Mouse (Mus musculus): Measurements from ENCODE around the gene Dnah9.

Dnah9 gene

GRCm38 (mm10) chr11:66167801-66168651, at the start of gene Dnah9:
Gene Dnah9 (minus strand): TSS chr11:66168551.
- DNase-seq: peak; percentile 54 to 61

GRCm38 (mm10) chr11:66188627-66189287, 20.4 kb upstream of the Dnah9 start:
- DNase-seq: peak; percentile 10 to 14

DNA sequence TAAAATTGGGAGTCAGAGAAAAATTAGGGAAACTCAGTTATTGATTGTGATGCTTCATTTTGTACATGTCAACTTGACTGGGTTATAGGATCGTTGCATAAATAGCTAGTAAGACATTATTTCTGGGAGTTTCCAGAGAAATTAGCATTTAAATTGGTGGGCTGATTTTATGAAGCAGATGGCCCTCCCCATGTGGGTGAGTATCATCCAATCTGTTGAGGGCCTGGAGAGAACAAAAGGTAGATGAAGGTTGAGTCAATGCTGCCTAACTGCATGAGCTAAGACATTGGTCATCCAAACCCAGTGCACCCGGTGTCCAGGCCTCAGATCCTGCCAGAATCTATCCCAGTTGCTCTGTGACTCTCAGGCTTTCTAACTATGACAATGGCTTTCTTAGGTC, 19.8 kb upstream of the Dnah9 start:
- DNase-seq: no peak

- no peak for DNase-seq
These were observed 9.4 kb upstream of the Dnah9 start for GRCm38 (mm10) chr11:66177781-66178180.

- DNase-seq: no peak
These were observed 4.3 kb downstream of the Dnah9 start for GRCm38 (mm10) chr11:66164022-66164421.

- no peak for DNase-seq
These were observed 27.6 kb downstream of the Dnah9 start for GRCm38 (mm10) chr11:66140631-66141252.

- DNase-seq: no peak
These were observed 33.5 kb downstream of the Dnah9 start for GRCm38 (mm10) chr11:66134826-66135225.

- DNase-seq: no peak
These were observed 42.2 kb downstream of the Dnah9 start for GRCm38 (mm10) chr11:66126150-66126549.

GRCm38 (mm10) chr11:66124496-66124895, 43.9 kb downstream of the Dnah9 start:
- DNase-seq: no peak

DNA sequence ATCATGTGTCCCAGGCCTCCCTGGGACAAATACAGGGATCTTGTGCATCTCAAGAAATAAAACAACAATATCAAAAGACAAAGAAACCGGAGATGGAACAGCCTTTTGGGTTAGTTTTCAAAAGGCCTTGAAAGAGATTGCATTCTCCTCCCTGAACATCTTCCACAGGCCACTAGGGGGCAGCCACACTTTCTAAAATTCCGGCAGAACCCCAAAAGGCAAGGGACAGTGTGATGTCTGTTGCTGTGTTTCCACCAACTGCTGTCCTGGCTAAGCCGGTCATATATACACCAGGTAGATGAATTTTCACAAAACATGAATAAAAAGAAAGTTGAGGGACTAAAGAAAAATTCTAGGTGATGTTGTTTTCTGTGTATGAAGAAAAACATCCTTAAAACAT, 46.3 kb downstream of the Dnah9 start:
- peak; percentile 52 to 58 for DNase-seq

GRCm38 (mm10) chr11:66083663-66084254, 84.6 kb downstream of the Dnah9 start:
- DNase-seq: no peak

GRCm38 (mm10) chr11:66072921-66073320, 95.4 kb downstream of the Dnah9 start:
- DNase-seq: no peak

- no peak for DNase-seq
These were observed 109.4 kb downstream of the Dnah9 start for GRCm38 (mm10) chr11:66058956-66059355.

- no peak for DNase-seq
These were observed 117.1 kb downstream of the Dnah9 start for GRCm38 (mm10) chr11:66051294-66051693.

GRCm38 (mm10) chr11:66049146-66049545, 119.2 kb downstream of the Dnah9 start:
- no peak for DNase-seq

DNA sequence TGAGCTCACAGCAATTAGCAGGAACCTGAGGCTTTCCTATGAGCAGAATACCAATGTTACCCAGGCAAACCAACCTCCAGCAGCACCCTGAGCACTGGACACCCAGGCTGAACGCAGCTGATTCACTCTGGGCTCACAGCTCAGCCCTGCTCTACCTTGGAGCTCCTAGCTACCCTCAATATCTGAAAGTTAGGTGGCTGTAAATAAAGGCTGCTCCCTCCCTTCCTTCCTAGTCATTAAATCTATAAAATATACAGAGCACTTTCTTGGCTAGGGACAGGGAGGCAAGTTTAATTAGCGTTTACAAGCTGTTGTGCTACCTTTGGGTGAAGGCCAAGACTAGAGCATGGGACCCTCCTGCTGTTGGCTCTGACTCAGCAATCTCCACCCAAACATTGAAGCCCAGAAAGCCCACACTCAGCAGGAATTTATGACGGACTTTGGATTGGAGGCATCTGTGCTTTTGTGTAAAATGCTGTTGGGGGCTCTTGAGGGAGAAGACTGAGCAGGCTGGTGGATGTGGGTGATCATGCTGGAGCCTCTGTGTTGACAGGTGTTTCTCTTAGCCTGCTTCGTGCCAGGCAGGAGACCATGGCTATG, 121.7 kb downstream of the Dnah9 start:
- DNase-seq: no peak

GRCm38 (mm10) chr11:66043635-66044034, 124.7 kb downstream of the Dnah9 start:
- no peak for DNase-seq

GRCm38 (mm10) chr11:66042531-66042930, 125.8 kb downstream of the Dnah9 start:
- no peak for DNase-seq

GRCm38 (mm10) chr11:66025728-66026127, 142.6 kb downstream of the Dnah9 start:
- no peak for DNase-seq

DNA sequence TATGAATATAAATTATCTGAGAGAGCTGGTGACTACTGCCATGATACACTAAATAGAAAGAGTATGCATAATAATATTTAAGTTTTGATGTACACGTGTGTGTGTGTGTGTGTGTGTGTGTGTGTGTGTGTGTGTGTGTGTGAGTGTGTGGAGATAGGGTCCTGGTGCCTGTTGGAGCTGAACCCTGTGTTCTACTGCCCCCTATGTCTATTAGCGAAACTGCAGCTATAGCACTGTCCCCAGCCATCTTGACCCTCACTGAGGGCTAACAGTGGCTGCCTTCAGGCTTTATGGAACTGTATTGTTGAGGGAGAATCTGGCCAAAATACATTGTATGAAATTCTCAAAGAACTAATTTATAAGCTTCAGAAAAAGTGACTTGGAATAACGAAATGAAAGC, 192.5 kb downstream of the Dnah9 start:
- DNase-seq: no peak

GRCm38 (mm10) chr11:65930796-65931195, 237.6 kb downstream of the Dnah9 start:
- DNase-seq: no peak

GRCm38 (mm10) chr11:65930359-65930758, 238.0 kb downstream of the Dnah9 start:
- no peak for DNase-seq

GRCm38 (mm10) chr11:65927962-65928361, 240.4 kb downstream of the Dnah9 start:
- DNase-seq: no peak
